Mouse (Mus musculus) megakaryocyte, embryonic 14.5 days (primary cell): ENCODE measurements around the gene Nxpe4. TPM values are rescaled to one million over a fixed set of nuclear protein-coding genes. Genes with fewer than 3 reads are reported as not detected.

Experiments used
- H3K27me3 ChIP-seq: replicated peaks from 2 replicates; pipeline ENCODE3; 2012; ENCODE audit warnings: inconsistent platforms
- H3K36me3 ChIP-seq: replicated peaks from 2 replicates; pipeline ENCODE3; 2012; ENCODE audit warnings: low read length, inconsistent platforms, mixed read lengths
- H3K4me1 ChIP-seq: 2 replicates; pipeline ENCODE4 v1.6.1; 2012; ENCODE audit warnings: inconsistent platforms
- H3K4me3 ChIP-seq: replicated peaks from 2 replicates; pipeline ENCODE3; 2012; ENCODE audit warnings: moderate library complexity, mild to moderate bottlenecking, inconsistent platforms
- H3K9me3 ChIP-seq: 2 replicates; pipeline ENCODE4 v1.6.1; 2012; ENCODE audit warnings: inconsistent platforms
- FLI1 ChIP-seq: IDR thresholded peaks from 2 replicates; pipeline ENCODE4 v1.6.1; 2012; ENCODE audit warnings: low read length, inconsistent platforms, mixed read lengths
- GATA1 ChIP-seq: IDR thresholded peaks from 3 replicates; pipeline ENCODE4 v1.6.1; 2012; ENCODE audit warnings: mixed read lengths, low read length, inconsistent platforms, borderline replicate concordance
- polyA plus RNA-seq: library from polyadenylated mRNA; stranded (reverse); fragments of >175 nt; gene quantifications from 2 replicates; pipeline ENCODE4 v1.2.3, GENCODE M21; 2012; ENCODE audit warnings: low replicate concordance; ENCODE audit not compliant: insufficient read depth

The Nxpe4 gene
- polyA plus RNA-seq, 1 experiment = 0.07 TPM

DNA sequence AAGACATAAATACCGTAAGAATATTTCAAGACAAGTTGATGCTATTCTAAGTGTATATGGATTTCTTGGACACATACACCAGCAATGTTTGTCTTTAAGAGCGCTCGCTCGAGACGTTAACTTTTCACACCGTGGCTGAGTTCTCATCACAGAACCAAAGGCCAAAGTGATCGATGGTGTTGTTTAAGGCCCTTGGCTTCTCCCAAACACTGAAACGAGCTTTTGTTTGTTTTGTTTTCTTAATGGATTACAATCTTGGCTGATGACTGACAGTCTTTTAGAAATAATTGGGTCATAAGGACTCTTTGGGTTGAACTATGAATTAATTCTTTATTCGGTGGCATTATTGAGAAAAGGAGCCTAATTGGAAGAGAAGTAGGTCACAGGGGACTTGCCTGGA lies 183.6 kb downstream of the Nxpe4 start:
- Histone ChIP-seq H3K4me1 (peaks cover 23% of the 10 kb centered on the region), H3K9me3 (no peaks in the 10 kb centered on the region), H3K36me3 (peaks cover 7% of the 10 kb centered on the region), H3K27me3 (no peaks in the 10 kb centered on the region), H3K4me3 (no peak overlapping the region)
- no peak for TF ChIP-seq GATA1

DNA sequence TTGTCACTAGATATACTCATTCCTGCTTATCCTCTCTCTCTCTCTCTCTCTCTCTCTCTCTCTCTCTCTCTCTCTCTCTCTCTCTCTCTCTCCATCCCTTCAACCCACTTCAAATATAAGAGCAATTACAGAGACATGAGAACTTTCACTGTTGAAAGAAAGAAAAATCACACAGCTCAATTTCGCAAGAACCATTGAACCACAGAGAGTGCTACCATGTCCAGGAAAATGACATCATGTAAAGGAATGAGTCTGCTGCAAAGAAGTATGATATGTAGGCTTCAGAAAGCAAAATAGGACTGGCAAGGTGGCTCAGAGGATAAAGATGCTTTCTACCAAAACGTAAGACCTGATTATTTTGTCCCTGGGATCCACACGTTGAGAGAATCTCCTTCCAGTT lies 184.0 kb downstream of the Nxpe4 start:
- TF ChIP-seq FLI1 (no peak), GATA1 (no peak)
- H3K9me3 ChIP-seq = no peaks in the 10 kb centered on the region
- peaks cover 10% of the 10 kb centered on the region for H3K36me3 ChIP-seq
- no peak overlapping the region for H3K4me3 ChIP-seq
- H3K27me3 ChIP-seq = no peaks in the 10 kb centered on the region
- H3K4me1 ChIP-seq = peaks cover 23% of the 10 kb centered on the region

- TF ChIP-seq FLI1 = no peak
- no peak for TF ChIP-seq GATA1
- peaks cover 81% of the 10 kb centered on the region for H3K4me1 ChIP-seq
Measured at GRCm38 (mm10) chr9:48353148-48353698, 191.4 kb downstream of the Nxpe4 start, which contains the start of gene Nxpe2. Gene Nxpe2 (minus strand): TSS chr9:48353454.

DNA sequence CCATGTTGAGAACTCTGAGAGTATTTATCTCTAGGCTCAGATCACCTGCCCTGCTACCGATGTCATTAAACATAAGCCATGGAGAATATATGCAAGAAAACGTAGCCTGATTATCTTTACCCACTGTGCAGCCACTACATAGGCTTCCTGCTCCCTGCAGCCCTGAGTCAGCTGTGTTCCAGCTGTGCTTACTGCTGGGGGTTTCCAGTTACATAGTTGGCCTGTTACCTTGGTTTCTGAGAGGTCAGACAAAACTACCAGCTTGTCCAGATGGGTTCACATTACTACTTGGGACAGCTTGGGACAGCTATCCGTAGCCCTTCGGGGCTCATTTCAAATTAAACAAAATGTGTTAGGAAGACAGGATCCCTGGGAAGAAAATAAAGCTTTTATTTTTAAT lies 192.3 kb downstream of the Nxpe4 start:
- Histone ChIP-seq H3K4me3 (peak overlapping the region; percentile 56), H3K36me3 (peaks cover 17% of the 10 kb centered on the region), H3K27me3 (no peaks in the 10 kb centered on the region), H3K9me3 (no peaks in the 10 kb centered on the region), H3K4me1 (peaks cover 83% of the 10 kb centered on the region)
- TF ChIP-seq FLI1 (no peak), GATA1 (0 out of 3 replicates have a peak, but pooled peaks have one; percentile 14)

More at GRCm38 (mm10) chr9:48353148-48353698, 191.4 kb downstream of the Nxpe4 start, which contains the start of gene Nxpe2:
- Histone ChIP-seq H3K36me3 (peaks cover 17% of the 10 kb centered on the region), H3K27me3 (no peaks in the 10 kb centered on the region), H3K9me3 (no peaks in the 10 kb centered on the region), H3K4me3 (peak within 1 kb of the TSS; percentile 86)

DNA sequence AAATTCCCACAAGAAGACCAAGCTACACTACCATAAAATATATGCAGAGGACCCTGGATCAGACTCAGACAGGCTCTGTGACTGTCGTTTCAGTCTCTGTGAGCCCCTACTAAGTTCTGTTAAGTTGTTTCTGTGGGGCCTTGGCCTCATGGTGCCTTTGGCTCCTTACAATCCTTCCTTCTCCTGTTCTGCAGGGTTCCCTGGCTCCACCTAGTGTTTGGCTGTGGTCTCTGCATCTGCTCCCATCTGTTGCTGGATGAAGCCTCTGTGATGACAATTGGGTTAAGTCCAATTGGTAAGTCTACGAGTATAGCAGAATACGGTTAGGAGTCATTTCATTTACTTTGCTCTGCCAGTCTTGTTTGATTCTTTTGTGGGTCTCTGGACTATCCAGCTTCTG lies 193.0 kb downstream of the Nxpe4 start:
- TF ChIP-seq FLI1 (no peak), GATA1 (no peak)
- no peaks in the 10 kb centered on the region for H3K27me3 ChIP-seq
- no peak overlapping the region for H3K4me3 ChIP-seq
- peaks cover 90% of the 10 kb centered on the region for H3K4me1 ChIP-seq
- H3K36me3 ChIP-seq = peaks cover 17% of the 10 kb centered on the region
- no peaks in the 10 kb centered on the region for H3K9me3 ChIP-seq

GRCm38 (mm10) chr9:48357097-48357496 lies 195.3 kb downstream of the Nxpe4 start:
- Histone ChIP-seq H3K9me3 (no peaks in the 10 kb centered on the region), H3K36me3 (no peaks in the 10 kb centered on the region), H3K27me3 (no peaks in the 10 kb centered on the region), H3K4me1 (peaks cover 82% of the 10 kb centered on the region), H3K4me3 (peak overlapping the region; percentile 56)
- TF ChIP-seq FLI1 (no peak), GATA1 (peak; percentile 77; the same call in 1 of the 3 replicates)

- Histone ChIP-seq H3K27me3 (no peaks in the 10 kb centered on the region), H3K4me1 (peaks cover 68% of the 10 kb centered on the region), H3K9me3 (no peaks in the 10 kb centered on the region), H3K36me3 (no peaks in the 10 kb centered on the region), H3K4me3 (no peak overlapping the region)
- TF ChIP-seq GATA1 = no peak
- TF ChIP-seq FLI1 = no peak
Measured at GRCm38 (mm10) chr9:48360826-48361225, 199.0 kb downstream of the Nxpe4 start.

DNA sequence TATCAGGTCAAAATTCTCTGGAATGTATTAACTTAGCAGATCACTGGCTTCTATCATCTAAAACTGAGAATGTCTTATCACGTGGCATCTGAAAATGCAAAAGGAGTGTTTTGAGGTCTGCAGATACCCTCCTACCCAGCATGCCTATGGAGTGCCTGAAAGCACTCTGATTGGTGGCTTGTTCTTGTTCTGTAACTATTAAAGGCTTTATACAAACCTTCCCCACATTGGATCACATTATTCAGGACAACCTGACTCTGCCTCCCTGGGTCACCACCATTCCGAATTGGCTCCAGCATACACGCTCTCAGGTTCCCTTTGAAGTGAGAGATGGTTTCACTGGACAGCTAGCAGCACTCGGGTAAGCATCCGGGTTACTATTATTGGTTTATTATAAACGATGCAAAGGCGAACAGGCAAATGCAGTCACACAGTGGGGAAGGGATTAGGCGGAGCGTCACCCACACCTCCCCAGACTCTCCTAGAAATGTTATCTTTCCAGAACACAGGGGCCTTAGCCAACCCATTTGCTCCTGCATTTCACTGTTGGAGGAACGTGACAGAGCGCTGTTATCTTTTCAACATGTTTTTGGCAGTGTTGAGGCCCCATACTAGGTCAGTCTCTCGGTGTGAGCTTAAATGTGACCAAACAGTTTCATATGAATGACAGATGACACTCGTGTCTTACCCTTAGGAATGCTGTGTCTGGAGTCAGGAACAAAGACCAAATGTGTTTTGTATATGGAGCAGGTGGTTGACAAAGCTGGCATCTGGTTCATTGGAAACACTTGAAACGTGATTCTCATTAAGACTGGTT lies 200.2 kb downstream of the Nxpe4 start:
- Histone ChIP-seq H3K36me3 (no peaks in the 10 kb centered on the region), H3K4me3 (no peak overlapping the region), H3K27me3 (no peaks in the 10 kb centered on the region), H3K9me3 (no peaks in the 10 kb centered on the region), H3K4me1 (peaks cover 56% of the 10 kb centered on the region)
- TF ChIP-seq FLI1 (no peak), GATA1 (no peak)

- Histone ChIP-seq H3K27me3 (no peaks in the 10 kb centered on the region), H3K4me1 (peaks cover 49% of the 10 kb centered on the region), H3K9me3 (no peaks in the 10 kb centered on the region), H3K4me3 (no peak overlapping the region), H3K36me3 (no peaks in the 10 kb centered on the region)
- TF ChIP-seq GATA1 (no peak), FLI1 (no peak)
Measured at GRCm38 (mm10) chr9:48362743-48363142, 200.9 kb downstream of the Nxpe4 start.

DNA sequence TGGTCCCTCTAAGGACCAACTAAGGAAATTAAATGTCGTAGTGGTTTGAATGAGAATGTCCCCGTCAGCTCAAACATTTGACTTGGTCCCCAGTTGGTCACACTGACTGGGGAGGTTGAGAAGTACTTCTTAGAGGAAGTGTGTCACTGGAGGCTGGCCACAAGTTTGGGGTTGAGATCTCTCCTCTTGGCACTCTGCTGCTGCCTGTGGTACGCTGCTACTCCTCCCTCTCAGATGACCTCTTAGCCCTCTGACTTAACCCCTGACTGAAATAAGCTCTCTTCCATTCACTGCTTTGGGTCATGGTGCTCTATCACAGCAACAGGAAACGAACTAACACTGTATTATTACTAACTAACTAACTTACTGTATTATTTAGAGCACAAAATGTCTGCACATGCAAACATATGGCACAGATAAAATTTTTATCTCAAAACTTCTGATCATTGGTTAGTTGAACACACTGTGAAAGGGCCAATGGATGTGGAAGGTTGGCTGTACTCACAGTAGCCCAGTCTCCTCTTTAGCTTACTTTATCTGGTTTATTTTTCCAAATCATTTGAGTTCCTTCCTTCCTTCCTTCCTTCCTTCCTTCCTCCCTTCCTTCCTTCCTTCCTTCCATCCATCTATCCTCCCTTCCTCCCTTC lies 211.5 kb downstream of the Nxpe4 start:
- no peaks in the 10 kb centered on the region for H3K36me3 ChIP-seq
- peaks cover 26% of the 10 kb centered on the region for H3K4me1 ChIP-seq
- no peaks in the 10 kb centered on the region for H3K27me3 ChIP-seq

More for the DNA sequence above, 211.5 kb downstream of the Nxpe4 start:
- peak overlapping the region; percentile 40 for H3K4me3 ChIP-seq
- TF ChIP-seq GATA1 = no peak
- no peak for TF ChIP-seq FLI1
- H3K9me3 ChIP-seq = no peaks in the 10 kb centered on the region
